Mouse (Mus musculus) forebrain, embryonic 10.5 days (tissue): Measurements from ENCODE around the gene Lhx1. TPM values are rescaled to one million over a fixed set of nuclear protein-coding genes. Genes with fewer than 3 reads are reported as not detected.

ENCODE experiments used
- polyA plus RNA-seq: library from polyadenylated mRNA; unstranded; fragments of >200 nt; fragmentation: Nextera tagmentation; extraction: Ambion mirVana; gene quantifications from 2 replicates; pipeline ENCODE4 v1.2.1, GENCODE M21; 2016

Gene Lhx1
- polyA plus RNA-seq, 1 experiment from 2014 or later = 2.6 TPM

Other genes starting within 250 kb of the Lhx1 start
- 63.2 and 64.7 TPM in 2 replicates for gene Aatf, start 12.0 kb downstream of the Lhx1 start, polyA plus RNA-seq